Mouse (Mus musculus): ENCODE data around the gene Mgat4e.

The Mgat4e gene

DNA sequence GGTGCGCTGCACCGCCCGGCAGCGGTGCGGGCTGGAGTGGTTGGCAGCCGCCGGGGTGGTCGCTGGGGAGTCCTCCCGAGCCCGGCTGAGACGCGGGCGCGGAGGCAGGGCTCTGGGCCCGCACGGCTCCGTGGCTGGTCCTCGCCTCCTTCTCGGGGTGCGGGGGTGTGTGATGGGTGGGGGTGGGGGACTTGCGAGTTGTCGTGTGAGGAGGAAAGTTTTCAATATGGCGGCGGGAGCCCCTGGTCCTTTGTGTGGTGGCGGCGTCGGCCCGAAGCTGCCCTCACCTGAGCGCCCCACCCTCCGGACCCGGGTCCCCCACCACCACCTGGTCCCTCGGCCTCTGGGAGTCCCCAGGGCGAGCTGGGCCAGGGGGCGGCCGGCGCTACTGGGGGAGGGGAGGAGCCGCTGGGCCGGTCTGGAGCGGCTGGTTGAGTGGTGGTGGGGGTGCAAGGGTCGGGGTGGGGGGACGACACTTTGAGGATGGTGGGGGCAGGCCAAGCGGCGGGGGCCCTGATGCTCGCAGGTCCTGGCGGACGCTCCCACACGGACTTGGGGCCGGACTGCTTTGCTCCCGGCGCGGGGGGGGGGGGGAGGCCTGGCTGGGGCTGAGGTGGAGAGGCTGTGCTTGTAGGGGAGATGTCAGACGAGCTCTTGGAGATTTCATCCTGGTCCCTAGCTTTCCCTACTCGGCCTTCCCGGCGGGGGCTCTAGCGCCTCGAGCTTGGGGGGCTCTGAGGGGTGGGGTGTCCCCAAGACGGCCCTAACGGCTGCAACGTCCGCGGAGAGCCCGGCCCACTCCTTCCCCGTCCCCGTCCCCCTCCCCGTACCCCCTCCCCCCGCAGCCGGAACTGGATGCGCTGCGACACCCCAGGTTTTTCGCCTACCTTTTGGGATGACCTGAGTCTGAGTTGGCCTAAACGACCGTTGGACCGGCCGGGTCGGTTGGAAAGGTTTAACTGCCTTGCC lies 11.6 kb upstream of the Mgat4e start:
- TF ChIP-seq GATA4 (IDR thresholded peaks at IDR 0.05; ENCODE audit: insufficient replicate concordance, low read length) = no peak

DNA sequence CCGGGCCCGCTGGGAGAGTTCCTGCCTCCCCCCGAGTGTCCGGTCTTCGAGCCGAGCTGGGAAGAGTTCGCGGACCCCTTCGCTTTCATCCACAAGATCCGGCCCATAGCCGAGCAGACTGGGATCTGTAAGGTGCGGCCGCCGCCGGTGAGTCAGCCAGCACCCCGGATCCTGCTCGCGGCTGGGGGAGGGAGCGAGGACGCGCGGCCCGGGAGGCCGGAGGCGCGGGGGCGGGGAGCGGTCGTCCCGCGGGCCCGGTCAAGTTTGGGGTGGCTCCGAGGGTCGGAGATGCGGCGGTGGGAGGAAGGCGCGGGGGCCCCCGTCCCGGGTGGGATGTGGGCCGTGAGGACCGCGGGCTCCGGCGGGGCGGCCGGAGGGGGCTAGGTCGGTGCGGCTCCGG lies 10.9 kb upstream of the Mgat4e start:
- TF ChIP-seq GATA4 (IDR thresholded peaks at IDR 0.05; ENCODE audit: insufficient replicate concordance, low read length) = no peak

DNA sequence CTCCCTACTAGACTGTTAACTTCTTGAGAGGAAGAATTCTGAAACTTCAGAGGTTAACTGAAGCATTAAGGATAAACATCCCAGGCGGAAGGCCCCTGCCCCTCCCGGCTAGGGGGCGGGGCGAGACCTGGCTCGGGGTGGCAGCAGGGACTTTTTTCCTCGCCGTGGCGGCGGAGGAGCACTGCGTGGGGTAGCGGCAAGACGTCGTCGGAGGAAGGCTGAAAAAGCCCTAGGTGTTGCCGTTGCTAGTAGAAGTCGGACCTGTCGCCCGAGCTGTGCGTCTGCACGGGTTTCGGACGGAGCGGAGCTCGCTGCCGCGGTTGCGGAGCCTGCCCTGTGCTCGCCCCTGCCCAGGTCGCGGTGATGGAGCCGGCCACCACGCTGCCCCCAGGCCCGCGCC lies 10.5 kb upstream of the Mgat4e start, which contains the start of gene Kdm5b:
Gene Kdm5b (plus strand): TSS at position 196 of the 400 bp plus-strand sequence.
- TF ChIP-seq GATA4 (IDR thresholded peaks at IDR 0.05; ENCODE audit: insufficient replicate concordance, low read length) = no peak

DNA sequence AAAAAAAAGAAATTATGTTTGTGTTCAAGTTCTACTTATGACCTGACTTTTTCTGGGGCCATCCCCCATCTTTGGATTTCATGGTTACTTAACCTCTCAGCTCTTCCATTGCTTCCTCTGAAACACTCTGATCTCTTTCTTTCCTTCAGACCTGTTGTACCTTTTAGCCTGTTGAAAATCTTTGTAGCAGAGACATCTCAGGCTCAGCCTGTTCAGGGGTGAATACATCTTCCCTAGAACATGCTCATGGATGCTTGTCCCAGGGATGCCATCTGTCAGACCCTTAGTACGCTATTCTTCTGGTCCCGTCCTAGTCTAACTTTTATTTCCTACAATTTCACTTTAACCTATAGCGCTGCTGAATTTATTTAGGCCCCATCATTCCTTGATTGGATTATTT lies 9.7 kb upstream of the Mgat4e start:
- no peak for TF ChIP-seq GATA4 (IDR thresholded peaks at IDR 0.05; ENCODE audit: insufficient replicate concordance, low read length)

DNA sequence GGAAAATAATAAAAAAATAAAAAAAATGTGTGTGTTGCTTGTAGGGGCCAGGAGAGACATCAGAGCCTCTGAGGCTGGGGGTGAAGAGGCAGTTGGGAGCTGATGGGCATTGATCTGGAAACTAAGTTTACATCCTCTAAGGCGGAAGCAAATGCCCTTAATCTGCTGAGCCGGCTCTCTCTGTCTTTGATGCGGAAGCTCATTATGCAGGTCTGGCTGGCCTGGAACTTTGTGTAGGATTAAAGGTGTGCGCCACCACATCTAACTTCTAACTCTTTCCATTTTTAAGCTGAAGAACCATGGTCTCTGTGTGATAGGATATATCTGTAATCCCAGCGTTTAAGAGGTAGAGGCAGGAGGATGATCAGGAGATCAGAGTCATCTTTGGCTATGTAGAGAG lies 9.0 kb upstream of the Mgat4e start:
- TF ChIP-seq GATA4 (IDR thresholded peaks at IDR 0.05; ENCODE audit: insufficient replicate concordance, low read length) = no peak

DNA sequence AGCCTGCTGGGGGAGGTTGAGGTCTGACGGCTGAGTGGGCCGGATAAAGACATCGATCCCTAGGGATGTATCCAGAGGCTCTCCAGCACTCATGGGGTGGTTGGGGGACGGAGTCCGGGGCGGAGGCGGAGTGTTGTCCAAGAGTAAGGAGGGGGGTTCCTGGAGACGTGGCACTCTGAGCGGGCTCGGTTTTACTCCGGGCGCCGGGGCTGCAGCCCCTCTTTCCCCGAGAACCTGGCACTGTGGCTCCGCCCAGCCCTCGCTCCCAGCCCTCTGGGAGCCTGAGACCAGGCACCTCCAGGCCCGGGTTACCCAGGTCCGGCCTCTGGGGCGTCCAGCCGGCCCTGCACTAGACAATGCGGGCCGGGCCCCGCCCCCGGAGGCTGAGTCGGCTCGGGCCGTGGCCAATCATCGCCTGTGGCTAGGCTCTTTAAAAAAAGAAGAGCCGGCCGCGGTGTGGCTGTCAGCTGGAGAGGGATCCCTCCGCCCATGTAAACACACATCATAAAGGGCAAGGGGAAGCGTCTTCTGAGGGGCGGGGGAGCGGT lies 7.3 kb upstream of the Mgat4e start:
- TF ChIP-seq GATA4 (IDR thresholded peaks at IDR 0.05; ENCODE audit: insufficient replicate concordance, low read length) = no peak

DNA sequence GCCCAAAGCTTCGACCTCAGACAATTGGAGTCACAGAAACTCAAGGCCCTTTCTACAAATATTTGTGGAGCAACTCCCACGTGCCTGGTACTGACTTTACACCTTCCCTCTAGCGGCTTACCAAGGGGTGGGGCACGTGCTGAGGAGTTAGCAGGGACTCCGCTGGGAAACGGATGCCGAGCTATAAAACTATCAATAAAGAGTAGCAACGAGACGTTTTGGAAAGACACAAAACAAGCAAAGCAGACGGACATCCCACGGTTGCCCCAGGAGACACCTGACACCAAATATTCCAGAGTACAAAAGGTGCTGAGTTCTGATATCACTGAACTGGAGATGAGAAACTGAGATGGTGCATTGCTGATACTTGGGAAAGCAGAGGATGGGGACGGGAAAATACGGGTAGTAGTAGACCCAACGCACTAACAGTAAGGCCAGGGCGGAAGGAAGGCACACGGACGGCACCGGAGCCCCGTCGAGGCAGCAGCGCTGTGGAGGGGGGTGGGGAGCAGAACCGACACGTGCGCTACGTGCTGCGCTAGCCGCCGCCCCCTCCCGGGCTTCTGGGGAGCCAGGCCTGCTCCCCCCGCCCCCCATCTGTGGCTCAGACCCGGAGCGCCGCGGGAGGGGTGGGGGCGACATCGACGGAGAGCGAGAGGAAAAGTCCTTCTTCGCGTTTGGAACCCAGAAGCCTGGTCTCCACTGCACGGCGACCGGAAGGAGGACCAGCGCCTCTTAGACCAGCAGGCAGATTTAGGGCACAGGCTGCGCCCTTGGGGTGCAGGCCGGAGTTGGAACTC lies 6.6 kb upstream of the Mgat4e start:
- TF ChIP-seq GATA4 (IDR thresholded peaks at IDR 0.05; ENCODE audit: insufficient replicate concordance, low read length) = no peak

DNA sequence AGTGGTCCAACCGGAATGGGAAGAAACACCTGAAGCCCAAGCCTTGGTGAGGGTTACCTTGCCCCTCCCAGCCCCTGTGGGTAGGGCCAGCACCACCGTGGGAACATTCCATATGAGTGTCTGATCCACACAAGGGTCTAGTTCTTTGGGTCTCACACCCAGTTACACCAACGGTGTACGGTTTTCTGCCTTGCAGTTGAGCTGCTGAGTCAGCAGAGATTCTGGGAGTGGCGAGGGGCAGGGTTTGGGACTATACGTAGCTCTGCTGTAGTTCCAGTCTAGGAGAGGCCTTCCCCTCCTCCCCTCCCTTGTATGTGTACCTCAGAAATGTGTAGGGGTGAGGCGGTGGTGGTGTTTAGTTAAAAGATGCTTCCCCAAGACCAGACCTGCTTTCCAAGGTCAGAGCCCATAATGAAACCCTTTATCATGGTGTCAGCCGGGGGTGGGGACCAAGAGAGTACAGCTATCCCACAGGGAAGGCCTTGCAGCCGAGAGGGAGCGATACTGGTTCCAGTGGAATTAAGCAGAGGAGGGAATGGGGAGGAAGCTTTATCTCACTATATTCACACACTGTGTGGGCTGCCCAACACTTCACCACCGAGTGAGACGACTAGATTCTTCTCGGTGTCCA lies 5.9 kb upstream of the Mgat4e start:
- TF ChIP-seq GATA4 (IDR thresholded peaks at IDR 0.05; ENCODE audit: insufficient replicate concordance, low read length) = no peak

DNA sequence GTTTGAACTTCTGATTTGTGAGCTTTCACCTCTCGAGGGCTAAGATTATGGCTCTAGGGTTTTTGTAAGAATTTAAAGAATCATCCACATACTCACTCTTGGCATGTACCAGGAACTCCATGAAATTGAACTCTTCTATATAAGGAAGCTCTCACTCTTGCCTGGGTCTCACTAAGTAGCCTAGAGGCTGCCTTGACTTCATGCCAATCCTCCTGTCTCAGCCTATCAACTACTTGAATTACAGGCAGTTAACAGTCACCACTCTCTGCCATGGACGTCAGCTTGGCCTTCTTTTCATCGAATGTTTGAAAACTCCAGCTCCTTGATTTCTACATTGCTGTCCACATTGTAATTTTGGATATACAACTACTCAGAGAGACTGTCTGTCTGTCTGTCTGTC lies 2.9 kb upstream of the Mgat4e start:
- no peak for TF ChIP-seq GATA4 (IDR thresholded peaks at IDR 0.05; ENCODE audit: insufficient replicate concordance, low read length)

DNA sequence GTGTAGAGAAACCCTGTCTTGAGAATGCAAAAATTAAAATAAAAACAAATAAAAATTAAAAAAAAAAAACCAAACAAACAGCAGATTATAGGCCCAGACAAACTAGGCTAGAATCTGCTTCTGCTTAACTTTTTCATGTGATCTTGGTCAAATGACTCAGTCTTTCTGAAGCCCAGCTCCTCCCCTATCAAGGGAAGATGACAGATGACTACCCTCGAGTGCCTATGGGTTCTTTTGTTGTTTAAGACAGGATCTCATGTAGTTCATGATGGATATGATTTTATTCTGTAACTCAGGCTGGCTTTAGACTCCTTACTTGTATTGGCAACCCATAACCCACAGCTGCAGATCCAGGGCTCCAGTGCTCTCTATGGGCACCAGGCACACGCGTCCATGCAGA lies 2.4 kb upstream of the Mgat4e start:
- TF ChIP-seq GATA4 (IDR thresholded peaks at IDR 0.05; ENCODE audit: insufficient replicate concordance, low read length) = no peak

DNA sequence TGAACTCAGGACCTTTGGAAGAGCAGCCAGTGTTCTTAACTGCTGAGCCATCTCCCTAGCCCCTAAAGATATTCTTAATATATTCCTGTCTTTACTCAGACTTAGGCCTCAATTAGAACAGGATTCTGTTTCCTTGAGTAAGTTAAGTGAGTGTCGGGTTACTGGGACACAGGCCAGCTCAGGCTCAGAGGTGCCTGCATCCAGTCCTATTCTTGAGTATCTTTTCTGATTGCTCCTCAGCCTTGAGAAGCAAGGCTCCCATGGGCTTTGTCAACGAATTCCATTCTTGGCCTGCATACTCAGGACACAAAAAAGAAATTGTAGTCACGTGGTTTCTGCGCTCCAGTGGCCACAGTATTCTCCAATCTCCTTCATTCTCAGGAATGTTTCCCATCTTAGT lies 1.3 kb downstream of the Mgat4e start:
- TF ChIP-seq GATA4 (IDR thresholded peaks at IDR 0.05; ENCODE audit: insufficient replicate concordance, low read length) = no peak

DNA sequence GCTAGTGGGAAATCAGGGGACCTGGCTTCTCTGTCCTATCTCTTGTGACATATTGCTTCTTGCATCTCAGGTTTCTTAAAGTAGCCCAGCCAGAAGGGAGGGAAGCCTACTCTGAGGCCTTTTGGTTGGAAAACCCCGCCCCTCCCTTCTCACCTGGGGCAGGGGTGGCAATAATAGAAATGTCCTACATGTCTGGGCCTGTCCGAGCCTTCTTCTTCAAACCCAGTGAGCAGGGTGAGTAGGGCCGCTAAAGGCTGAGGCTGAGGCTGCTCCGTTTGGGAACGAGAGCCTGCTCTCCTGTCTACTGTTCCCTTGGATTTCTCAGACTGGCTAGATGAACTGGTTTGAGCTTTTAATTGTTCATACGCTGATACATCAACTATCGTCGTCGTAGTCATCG lies 8.9 kb downstream of the Mgat4e start:
- TF ChIP-seq GATA4 (IDR thresholded peaks at IDR 0.05; ENCODE audit: insufficient replicate concordance, low read length) = no peak

DNA sequence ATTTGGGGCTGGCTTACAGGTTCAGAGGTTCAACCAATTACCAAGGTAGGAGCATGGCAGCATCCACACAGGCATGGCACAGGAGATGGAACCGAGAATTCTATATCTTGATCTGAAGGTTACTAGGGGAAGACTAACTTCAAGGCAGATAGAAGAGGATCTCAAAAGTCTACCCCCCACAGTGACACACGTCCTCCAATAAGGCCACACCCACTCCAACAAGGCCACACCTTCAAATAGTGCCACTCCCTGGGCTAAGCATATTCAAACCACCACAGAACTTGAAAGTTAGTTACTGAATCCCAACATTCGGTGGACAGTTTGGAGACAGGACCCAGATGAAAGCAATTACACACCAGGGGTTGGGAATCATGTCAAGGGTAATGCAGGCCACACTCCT lies 14.0 kb downstream of the Mgat4e start:
- no peak for TF ChIP-seq GATA4 (IDR thresholded peaks at IDR 0.05; ENCODE audit: insufficient replicate concordance, low read length)

DNA sequence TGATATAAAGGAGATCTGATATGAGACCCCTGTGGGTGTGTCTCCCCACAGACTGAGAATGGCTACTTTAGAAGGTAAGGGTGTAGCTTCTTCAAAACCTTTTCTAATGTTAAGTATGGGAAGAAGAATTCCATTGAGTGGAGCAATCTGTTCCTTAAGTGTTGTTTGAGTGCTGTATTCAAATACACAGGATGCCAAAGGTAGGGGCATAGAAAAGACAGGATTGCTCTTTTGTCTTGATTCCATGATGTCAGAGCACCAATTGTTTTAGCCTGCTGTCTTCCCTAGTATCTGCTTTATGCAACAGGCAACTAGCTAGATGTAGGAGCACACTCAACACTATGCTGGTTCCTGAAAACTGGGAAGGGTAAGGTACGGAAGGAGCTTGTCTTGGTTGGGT lies 14.4 kb downstream of the Mgat4e start:
- TF ChIP-seq GATA4 (IDR thresholded peaks at IDR 0.05; ENCODE audit: insufficient replicate concordance, low read length) = no peak

DNA sequence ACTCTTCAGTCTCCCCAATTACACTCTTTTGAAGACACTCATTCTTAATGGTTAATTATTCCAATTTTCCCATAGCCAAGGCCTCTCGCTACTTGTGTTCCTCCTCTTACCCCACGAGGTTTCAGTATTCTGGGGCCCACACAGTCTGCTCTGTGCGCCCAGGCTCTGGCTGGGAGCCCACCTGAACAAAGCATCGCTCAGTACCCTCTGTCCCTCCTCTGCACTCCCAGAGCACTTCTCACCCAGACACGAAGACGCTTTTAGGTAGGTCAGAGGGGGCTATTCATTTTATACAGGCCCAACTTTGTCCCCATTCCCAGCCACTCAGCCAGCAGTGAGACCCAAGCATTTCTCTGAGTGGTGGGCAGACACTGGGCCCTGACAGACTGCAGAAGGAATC lies 18.9 kb downstream of the Mgat4e start:
- TF ChIP-seq GATA4 (IDR thresholded peaks at IDR 0.05; ENCODE audit: insufficient replicate concordance, low read length) = no peak

All from liver, adult (tissue).